Mouse (Mus musculus) heart, adult 2 months (tissue): Measurements from ENCODE around the gene Ryr3.

Experiments
- CTCF ChIP-seq: fragments of 200-600 bp; IDR thresholded peaks from 2 replicates; pipeline ENCODE4 v1.8.1; 2022; ENCODE audit warnings: antibody characterized with exemption, mild to moderate bottlenecking, moderate library complexity
- EP300 ChIP-seq: fragments of 200-500 bp; IDR thresholded peaks from 2 replicates; pipeline ENCODE4 v1.6.1; 2011; ENCODE audit warnings: low read depth, low read length, control low read depth; ENCODE audit not compliant: insufficient read depth
- POLR2A ChIP-seq: fragments of 200-500 bp; IDR thresholded peaks from 2 replicates; pipeline ENCODE4 v1.6.1; 2011; ENCODE audit warnings: mild to moderate bottlenecking, low read depth, low read length, control low read depth; ENCODE audit not compliant: insufficient read depth

GRCm38 (mm10) chr2:113137766-113138165 is 79.1 kb downstream of the Ryr3 start:
- no peak for TF ChIP-seq CTCF
- no peak for TF ChIP-seq POLR2A
- no peak for TF ChIP-seq EP300
